Mouse (Mus musculus) bone marrow, adult 2 months (tissue): ENCODE measurements at regions not wholly inside any gene's neighbourhood (a gene's known extent, or its start where the extent isn't known, plus 50 kb on each side); places are given as distances from the start of the nearest gene placed in this dataset.

Experiments
- H3K27ac ChIP-seq: fragments of 200-500 bp; 2 replicates; pipeline ENCODE4 v1.5.1; 2012; ENCODE audit warnings: low read depth, mild to moderate bottlenecking, control low read depth, inconsistent platforms, low read length; ENCODE audit not compliant: control insufficient read depth, poor library complexity, insufficient read depth
- H3K4me1 ChIP-seq: fragments of 200-500 bp; 2 replicates; pipeline ENCODE4 v1.6.1; 2011; ENCODE audit warnings: low read length; ENCODE audit not compliant: control insufficient read depth, insufficient read depth
- H3K4me3 ChIP-seq: fragments of 200-500 bp; replicated peaks from 2 replicates; pipeline ENCODE3; 2011; ENCODE audit warnings: mild to moderate bottlenecking, low read depth, low read length, control low read depth; ENCODE audit not compliant: control insufficient read depth
- CTCF ChIP-seq: fragments of 200-500 bp; IDR thresholded peaks from 2 replicates; pipeline ENCODE4 v1.5.1; 2011; ENCODE audit warnings: low read length, control low read depth; ENCODE audit not compliant: control insufficient read depth, insufficient read depth
- POLR2A ChIP-seq: fragments of 200-500 bp; IDR thresholded peaks from 2 replicates; pipeline ENCODE4 v1.6.1; 2011; ENCODE audit warnings: low read depth, mild to moderate bottlenecking, control low read depth, low read length, borderline replicate concordance; ENCODE audit not compliant: control insufficient read depth
- WGBS: fragments of 180-500 bp; shearing (Covaris S2); methylation state at CpG from one replicate; pipeline ENCODE4 v1.1.7; 2018; 5-methylcytosine and 5-hydroxymethylcytosine counted together

- TF ChIP-seq CTCF (peak; percentile 46), POLR2A (no peak)
- no peak overlapping the region for H3K4me3 ChIP-seq
- WGBS: 27% methylated on average over 4 of the region's 4 CpGs
- H3K4me1 ChIP-seq: no peaks in the 10 kb centered on the region
- H3K27ac ChIP-seq: no peak overlapping the region
Measured at GRCm38 (mm10) chr2:133614672-133615071, 62.7 kb downstream of the Bmp2 start.

GRCm38 (mm10) chr2:133615299-133615698, 63.3 kb downstream of the Bmp2 start:
- Histone ChIP-seq H3K4me1 (no peaks in the 10 kb centered on the region; the same call in 1 of the 2 replicates), H3K27ac (no peak overlapping the region), H3K4me3 (no peak overlapping the region)
- no peak for TF ChIP-seq POLR2A
- TF ChIP-seq CTCF: no peak
- 77% methylated on average over 3 of the region's 3 CpGs for WGBS

- TF ChIP-seq CTCF: no peak
- no peak for TF ChIP-seq POLR2A
- Histone ChIP-seq H3K27ac (no peak overlapping the region), H3K4me1 (no peaks in the 10 kb centered on the region; the same call in 1 of the 2 replicates), H3K4me3 (no peak overlapping the region)
- WGBS: 67% methylated on average over 3 of the region's 3 CpGs
Measured at GRCm38 (mm10) chr2:133617317-133617835, 65.4 kb downstream of the Bmp2 start.

GRCm38 (mm10) chr2:133622523-133622922, 70.6 kb downstream of the Bmp2 start:
- no peak for TF ChIP-seq POLR2A
- TF ChIP-seq CTCF: no peak
- H3K4me3 ChIP-seq: no peak overlapping the region
- H3K4me1 ChIP-seq: no peaks in the 10 kb centered on the region; the same call in 1 of the 2 replicates
- WGBS: 29% methylated on average over 2 of the region's 2 CpGs
- H3K27ac ChIP-seq: no peak overlapping the region

GRCm38 (mm10) chr2:133625542-133625941, 73.6 kb downstream of the Bmp2 start:
- H3K4me1 ChIP-seq: no peaks in the 10 kb centered on the region
- TF ChIP-seq POLR2A (no peak), CTCF (no peak)
- H3K27ac ChIP-seq: no peak overlapping the region
- 79% methylated on average over 2 of the region's 2 CpGs for WGBS
- H3K4me3 ChIP-seq: no peak overlapping the region

GRCm38 (mm10) chr2:133628874-133629273, 76.9 kb downstream of the Bmp2 start:
- no peak overlapping the region for H3K27ac ChIP-seq
- H3K4me1 ChIP-seq: no peaks in the 10 kb centered on the region
- WGBS: 88% methylated on average over 6 of the region's 6 CpGs
- H3K4me3 ChIP-seq: no peak overlapping the region
- TF ChIP-seq CTCF (no peak), POLR2A (no peak)

GRCm38 (mm10) chr2:133635434-133635833, 83.5 kb downstream of the Bmp2 start:
- Histone ChIP-seq H3K27ac (no peak overlapping the region), H3K4me1 (no peaks in the 10 kb centered on the region), H3K4me3 (no peak overlapping the region)
- 9% methylated on average over 1 of the region's 1 CpGs for WGBS
- TF ChIP-seq CTCF (no peak), POLR2A (no peak)

- Histone ChIP-seq H3K4me1 (no peaks in the 10 kb centered on the region), H3K27ac (no peak overlapping the region), H3K4me3 (no peak overlapping the region)
- 7% methylated on average over 6 of the region's 6 CpGs for WGBS
- TF ChIP-seq CTCF (no peak), POLR2A (no peak)
Measured at GRCm38 (mm10) chr2:133649874-133650481, 98.0 kb downstream of the Bmp2 start.
